Mouse (Mus musculus) urinary bladder, adult 18-20 months (tissue): Measurements from ENCODE around the gene Zmynd11.

Source experiments
- DNase-seq, 2 experiments: peaks; one replicate each; pipeline ENCODE4 v3.0.0; 2022; ENCODE audit warnings: low spot score in 2 of 2, mixed read lengths in 2 of 2

Zmynd11 gene

DNA sequence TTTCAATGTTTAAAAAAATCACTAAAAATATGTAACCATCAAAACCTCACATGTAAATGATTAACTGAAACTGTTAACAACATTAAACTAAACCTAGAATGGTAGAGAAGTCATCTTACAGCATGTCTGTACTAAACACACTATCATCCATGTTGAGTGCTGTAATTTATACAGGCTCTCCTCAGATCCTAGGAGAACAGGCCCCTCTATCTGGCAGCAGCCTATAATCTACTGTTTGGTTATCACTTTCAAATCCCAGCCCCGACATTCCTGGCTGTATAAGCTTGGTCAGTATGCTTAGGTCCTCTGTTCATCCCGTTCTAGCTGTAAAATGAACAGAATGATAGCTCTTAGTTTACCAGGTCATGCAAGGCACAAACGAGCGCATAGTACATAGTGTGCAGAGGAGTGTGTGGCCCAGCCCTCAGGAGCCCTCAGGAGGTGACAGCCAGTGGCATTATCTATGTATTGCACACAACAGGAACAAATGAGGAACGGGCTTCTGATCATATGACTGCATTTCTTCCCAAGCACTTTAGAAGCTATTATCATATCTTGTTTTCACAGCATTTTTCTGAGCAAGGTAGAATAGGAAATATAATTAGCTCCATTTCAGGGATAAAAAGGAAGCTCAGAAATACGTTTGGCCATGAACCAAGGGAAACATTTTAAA is 51.5 kb downstream of the Zmynd11 start:
- no peak for DNase-seq

DNA sequence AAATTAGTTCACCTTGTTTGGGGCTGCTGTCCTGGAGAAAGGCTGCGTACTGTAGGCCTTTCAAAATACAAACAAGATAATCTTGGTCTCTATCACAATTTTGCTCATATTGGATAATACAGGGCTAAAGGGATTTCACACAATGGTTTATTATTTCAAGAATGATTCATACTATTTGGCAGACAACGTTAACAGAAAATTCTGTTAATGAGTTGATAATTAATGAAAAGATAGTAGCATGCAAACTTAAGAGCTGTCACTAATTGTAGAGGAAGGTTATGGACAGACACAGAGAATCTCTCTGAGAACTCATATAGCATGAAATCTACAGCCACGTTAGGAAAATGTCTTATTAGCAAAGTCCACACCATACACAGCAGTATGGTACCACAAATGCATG is 52.2 kb downstream of the Zmynd11 start:
- no peak for DNase-seq

DNA sequence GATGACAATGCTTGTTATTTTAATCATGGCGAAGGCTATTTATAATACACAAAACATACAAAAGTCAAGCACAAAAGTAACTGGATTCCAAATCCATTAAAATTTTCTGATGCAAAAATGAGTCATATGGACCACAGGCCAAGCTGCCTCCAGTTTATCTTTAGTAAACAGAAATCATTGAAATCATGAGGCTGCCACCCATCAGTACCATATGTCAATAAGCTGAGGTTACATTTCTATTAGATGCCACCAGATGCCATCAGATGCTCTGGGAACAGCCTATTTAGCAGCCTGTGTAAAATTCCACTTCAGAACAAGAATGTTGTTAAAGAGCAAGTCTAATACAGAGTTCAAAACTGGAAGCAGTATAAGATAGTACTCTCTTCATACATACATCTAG is 52.7 kb downstream of the Zmynd11 start:
- DNase-seq, result no peak

- no peak for DNase-seq
These were observed 56.5 kb downstream of the Zmynd11 start for GRCm38 (mm10) chr13:9708433-9709240.

DNA sequence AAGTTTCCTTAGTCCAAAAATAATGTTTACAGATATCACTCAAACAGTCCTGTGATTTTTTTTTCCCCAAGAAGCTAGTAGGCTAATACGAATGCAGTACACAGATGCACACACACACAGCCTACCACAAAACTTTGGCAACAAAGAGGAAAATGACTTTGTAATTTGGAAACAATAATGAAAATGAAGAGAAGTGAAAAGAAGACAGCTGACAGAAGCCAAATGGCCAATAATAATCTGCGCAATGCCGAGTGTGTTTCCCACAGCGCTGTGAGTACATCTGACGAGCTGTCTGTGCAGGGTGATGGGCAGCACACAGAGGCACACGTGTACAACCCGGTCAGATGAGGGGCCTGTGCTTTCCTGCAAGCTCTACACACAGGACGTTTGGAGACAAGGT is 58.4 kb downstream of the Zmynd11 start:
- DNase-seq, result no peak

- DNase-seq, result no peak
These were observed 62.4 kb downstream of the Zmynd11 start for GRCm38 (mm10) chr13:9702615-9703235.

DNA sequence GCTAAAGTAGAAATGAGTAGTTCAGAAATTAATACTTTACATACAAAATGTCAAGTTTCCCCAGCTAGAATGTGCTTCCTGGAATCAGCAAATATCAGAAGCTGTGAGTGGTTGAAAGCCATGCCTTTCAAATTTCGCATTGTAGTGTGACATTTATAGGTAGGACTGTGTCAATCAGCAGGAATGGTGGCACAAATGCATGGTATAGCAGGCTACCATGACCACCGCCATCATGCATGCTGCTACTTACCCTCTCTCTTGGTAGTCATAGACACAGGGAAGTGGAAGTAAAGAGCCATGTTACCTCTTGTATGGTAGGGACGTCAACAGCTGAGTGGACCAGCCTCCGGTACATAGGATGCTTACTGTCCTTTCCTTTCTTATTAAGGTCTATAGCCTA is 67.8 kb downstream of the Zmynd11 start:
- DNase-seq, result no peak

GRCm38 (mm10) chr13:9695809-9696208 is 69.3 kb downstream of the Zmynd11 start:
- no peak for DNase-seq

- no peak for DNase-seq
These were observed 69.7 kb downstream of the Zmynd11 start for GRCm38 (mm10) chr13:9695403-9695802.

GRCm38 (mm10) chr13:9694651-9695050 is 70.5 kb downstream of the Zmynd11 start:
- no peak for DNase-seq

- DNase-seq, result no peak
These were observed 72.3 kb downstream of the Zmynd11 start for GRCm38 (mm10) chr13:9692876-9693275.

- no peak for DNase-seq
These were observed 75.8 kb downstream of the Zmynd11 start for GRCm38 (mm10) chr13:9689366-9689765.

DNA sequence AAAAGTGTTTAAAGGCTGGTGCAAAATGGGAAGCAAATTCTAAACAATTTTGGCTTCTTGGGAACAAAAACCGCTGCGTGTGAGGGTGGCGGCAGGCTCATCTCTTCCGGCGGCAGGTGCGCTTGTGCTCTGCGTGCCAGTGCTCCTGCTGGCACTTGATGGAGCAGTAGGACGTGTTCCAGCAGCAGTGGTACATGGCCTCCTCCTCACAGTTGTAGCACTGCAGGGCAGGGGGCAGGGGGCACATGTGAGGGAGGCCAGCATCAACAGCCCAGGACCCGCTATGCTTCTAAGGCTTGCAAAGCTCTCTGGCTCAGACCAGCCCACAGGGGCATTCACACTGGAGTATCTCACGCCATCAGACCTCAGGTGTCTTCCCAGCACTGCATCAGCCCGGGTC is 78.4 kb downstream of the Zmynd11 start:
- no peak for DNase-seq

DNA sequence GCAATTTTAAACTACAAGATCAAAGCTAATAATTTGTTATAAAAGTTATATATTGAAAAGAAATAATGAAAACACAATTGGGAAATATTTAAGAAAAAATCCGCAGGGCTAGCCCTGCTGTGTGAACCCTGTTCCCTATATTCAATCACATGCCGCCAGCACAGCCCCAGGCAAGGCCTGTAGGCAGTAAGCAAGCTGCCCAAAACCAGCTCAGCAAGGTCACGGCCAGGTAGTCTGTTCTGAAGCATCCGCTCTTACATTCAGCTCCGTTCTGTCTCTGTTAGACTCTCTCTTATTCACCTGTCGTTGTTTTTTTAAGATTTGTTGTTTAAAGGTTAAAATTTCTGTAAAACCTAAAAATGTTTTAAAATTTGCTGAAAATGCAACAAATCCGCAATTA is 78.9 kb downstream of the Zmynd11 start:
- no peak for DNase-seq

GRCm38 (mm10) chr13:9684153-9684923 is 80.8 kb downstream of the Zmynd11 start:
- no peak for DNase-seq

DNA sequence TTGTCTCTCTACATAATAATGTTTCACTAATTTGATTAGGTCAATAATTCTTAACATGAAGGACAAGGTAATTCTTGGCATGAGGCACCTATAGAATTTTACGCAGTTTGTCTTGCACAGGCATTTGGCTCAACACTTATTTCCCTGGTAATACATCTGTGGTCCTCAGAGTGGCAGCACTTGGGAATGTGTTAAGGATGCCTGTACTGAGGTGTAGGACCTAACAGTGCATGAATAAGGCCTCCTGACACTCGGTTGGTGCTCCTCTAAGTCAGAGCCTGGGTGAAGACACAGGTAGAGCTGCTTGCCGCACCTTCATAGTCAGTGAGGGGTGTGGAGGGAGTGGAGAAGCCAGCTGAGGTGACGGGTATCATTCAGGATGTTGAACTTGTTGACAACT is 81.8 kb downstream of the Zmynd11 start:
- no peak for DNase-seq

DNA sequence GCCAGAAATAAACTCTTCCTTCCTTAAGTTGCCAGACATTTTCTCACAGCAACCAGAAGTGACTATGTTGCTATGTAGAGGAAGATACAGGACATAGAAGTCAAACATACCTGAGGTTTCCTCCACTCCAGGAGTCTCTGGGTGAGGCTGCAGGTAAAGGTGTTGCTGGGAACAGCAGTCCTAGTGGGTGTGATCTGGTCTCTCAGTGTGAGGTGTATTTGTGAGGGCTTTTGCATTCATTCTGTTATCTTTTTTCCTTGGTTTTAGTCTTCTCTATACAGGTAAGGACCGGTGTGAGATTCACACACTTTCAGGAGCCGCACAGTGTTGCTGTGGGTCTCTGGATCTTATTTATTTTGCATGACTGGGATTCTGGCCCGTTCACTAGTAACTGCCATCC is 83.6 kb downstream of the Zmynd11 start:
- no peak for DNase-seq

DNA sequence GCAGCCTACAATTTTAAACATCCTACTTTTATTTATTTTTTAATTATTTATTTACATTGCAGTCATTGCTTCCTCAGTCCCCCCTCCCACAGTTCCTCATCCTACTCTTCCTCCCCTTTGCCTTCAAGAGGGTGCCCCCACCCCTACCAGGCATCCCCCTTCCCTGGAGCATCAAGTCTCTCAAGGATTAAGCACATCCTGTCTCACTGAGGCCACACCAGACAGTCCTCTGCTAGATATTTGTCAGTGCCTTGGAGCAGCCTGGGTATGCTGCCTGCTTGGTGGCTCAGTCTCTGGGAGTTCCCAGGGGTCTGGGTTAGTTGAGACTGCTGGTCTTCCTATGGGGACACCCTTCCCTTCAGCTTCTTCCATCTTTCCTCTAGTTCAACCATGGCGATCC is 91.0 kb downstream of the Zmynd11 start:
- no peak for DNase-seq

DNA sequence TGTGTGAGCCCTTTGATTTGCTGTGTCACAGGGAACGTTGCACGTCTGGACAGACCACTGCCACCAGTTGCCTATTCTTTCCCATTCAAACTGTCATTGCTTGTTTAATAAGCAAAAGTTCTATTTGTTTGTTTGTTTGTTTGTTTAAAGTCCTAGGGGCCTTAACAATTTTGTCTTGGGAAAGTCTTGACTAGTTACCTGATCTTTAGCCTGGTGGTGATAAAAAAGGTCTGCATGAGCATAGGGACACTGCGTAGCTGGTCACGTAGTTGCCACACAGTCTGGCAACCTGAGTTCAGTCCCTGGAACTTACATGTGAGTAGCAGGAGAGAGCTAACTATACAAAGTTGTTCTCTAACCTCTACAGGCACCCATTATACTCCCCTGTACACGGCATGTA is 95.9 kb downstream of the Zmynd11 start:
- DNase-seq, result no peak

DNA sequence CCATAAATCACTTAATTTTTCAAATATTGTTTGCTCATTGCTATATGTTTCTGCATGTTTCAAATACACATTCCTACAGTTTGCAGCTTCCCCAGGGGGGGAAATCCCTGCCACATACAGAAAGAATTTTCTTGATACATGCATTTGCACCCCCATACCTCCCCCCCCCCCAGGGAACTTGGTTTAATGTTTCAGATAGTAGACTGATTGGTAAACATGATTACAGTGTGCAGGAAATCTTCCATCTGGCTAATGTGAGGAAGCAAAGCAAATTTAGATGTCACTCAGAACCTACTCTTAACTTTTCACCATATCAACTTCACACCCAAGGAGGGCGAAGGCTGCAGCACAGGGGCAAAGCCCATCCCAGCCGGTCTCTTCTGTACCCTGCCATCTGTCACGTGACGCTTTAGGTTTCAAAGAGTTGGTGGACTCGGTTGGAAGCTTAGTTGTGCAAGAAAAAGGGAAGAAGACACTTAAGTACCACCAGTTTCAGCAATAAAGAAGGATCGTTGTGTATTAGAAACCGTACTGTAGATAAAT is 97.1 kb downstream of the Zmynd11 start:
- no peak for DNase-seq

GRCm38 (mm10) chr13:9663593-9663992 is 101.5 kb downstream of the Zmynd11 start:
- no peak for DNase-seq

DNA sequence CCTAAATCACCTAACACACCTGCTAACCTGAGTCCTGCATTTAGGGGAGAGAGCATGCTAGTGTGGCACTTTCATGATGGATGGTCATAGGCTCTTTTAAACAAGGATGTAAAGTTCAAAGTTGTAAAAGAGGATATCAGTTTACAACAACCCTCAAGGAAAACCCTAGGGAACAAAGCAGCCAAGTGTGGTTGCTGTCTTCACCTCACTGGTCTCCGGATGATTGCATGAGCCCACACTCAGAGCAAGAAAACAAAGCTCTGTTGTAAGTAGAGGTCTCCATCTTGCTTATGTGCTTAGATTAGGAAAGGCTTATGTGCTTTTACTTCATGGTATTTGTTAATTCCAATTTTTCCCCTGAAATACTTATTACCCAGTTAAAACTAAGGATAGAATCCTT is 104.4 kb downstream of the Zmynd11 start:
- DNase-seq, result no peak
